Mouse (Mus musculus) limb, embryonic 15.5 days (tissue): ENCODE measurements around the gene Dennd1a. TPM values are rescaled to one million over a fixed set of nuclear protein-coding genes. Genes with fewer than 3 reads are reported as not detected.

Source experiments
- ATAC-seq: fragments of 200-750 bp; cut with Nextera tagmentation; 2 replicates; pipeline ENCODE4 v1.8.0; 2017; ENCODE audit warnings: low read depth, moderate TSS enrichment; ENCODE audit not compliant: insufficient number of reproducible peaks, low FRiP score, low TSS enrichment
- H3K27ac ChIP-seq: fragments of 300-500 bp; sonication (generic); 2 replicates; pipeline ENCODE4 v1.5.1; 2015; ENCODE audit warnings: moderate library complexity, mild to moderate bottlenecking, inconsistent platforms
- H3K27me3 ChIP-seq: fragments of 300-500 bp; sonication (generic); 2 replicates; pipeline ENCODE4 v1.6.1; 2015; ENCODE audit warnings: inconsistent platforms
- H3K36me3 ChIP-seq: fragments of 300-500 bp; sonication (generic); 2 replicates; pipeline ENCODE4 v1.6.1; 2015; ENCODE audit warnings: inconsistent platforms
- H3K4me1 ChIP-seq: fragments of 300-500 bp; sonication (generic); 2 replicates; pipeline ENCODE4 v1.6.1; 2015; ENCODE audit warnings: inconsistent platforms
- H3K4me2 ChIP-seq: fragments of 300-500 bp; sonication (generic); 2 replicates; pipeline ENCODE4 v1.6.1; 2015; ENCODE audit warnings: mild to moderate bottlenecking, inconsistent platforms
- H3K4me3 ChIP-seq: fragments of 300-500 bp; sonication (generic); 2 replicates; pipeline ENCODE4 v1.5.1; 2015; ENCODE audit warnings: mild to moderate bottlenecking, inconsistent platforms
- H3K9ac ChIP-seq: fragments of 300-500 bp; sonication (generic); 2 replicates; pipeline ENCODE4 v1.6.1; 2015; ENCODE audit warnings: inconsistent platforms
- H3K9me3 ChIP-seq: fragments of 300-500 bp; sonication (generic); 2 replicates; pipeline ENCODE4 v1.6.1; 2016; ENCODE audit warnings: inconsistent platforms
- whole genome bisulfite sequencing: fragments of 180-500 bp; shearing (Covaris S2); methylation state at CpG from one replicate; pipeline ENCODE4 v1.1.7; 2015; 5-methylcytosine and 5-hydroxymethylcytosine counted together
- polyA plus RNA-seq: library from polyadenylated mRNA; unstranded; fragments of >200 nt; fragmentation: Nextera tagmentation; extraction: Ambion mirVana; gene quantifications from 2 replicates; pipeline ENCODE4 v1.2.1, GENCODE M21; 2015

Dennd1a gene
- polyA plus RNA-seq, 1 experiment from 2014 or later = 13.0 TPM

DNA sequence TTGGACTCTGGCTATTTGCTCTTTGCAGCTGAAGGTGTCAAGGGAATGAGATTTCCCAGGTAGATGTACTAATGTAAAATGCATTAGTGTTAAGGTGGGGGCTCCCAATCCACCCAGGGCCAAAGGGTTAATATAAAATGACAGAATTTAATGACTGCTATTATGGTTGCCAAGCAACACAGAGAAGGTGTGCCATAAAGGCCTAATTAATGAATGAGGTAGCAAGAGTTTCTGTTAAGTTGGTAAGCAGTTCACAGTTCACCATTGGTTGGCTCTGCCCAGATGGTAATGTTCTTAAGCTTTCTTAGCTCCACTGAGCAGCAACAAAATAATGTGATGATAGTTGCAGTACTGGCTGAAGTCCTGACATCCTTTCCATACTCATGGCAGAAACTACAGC lies 190.9 kb downstream of the Dennd1a start:
- no peak for ATAC-seq
- no peak overlapping the region for H3K4me3 ChIP-seq
- no peaks in the 10 kb centered on the region for H3K9me3 ChIP-seq
- no peaks in the 10 kb centered on the region for H3K36me3 ChIP-seq
- H3K27me3 ChIP-seq = no peaks in the 10 kb centered on the region
- no peak overlapping the region for H3K9ac ChIP-seq
- H3K4me2 ChIP-seq = no peak overlapping the region
- peaks cover 19% of the 10 kb centered on the region for H3K4me1 ChIP-seq
- H3K27ac ChIP-seq = no peak overlapping the region

- WGBS = 57% methylated on average over 2 of the region's 2 CpGs
- no peak overlapping the region for H3K9ac ChIP-seq
- H3K4me3 ChIP-seq = no peak overlapping the region
- H3K9me3 ChIP-seq = no peaks in the 10 kb centered on the region
- H3K4me2 ChIP-seq = no peak overlapping the region
- H3K27me3 ChIP-seq = no peaks in the 10 kb centered on the region
- no peaks in the 10 kb centered on the region for H3K36me3 ChIP-seq
- peaks cover 13% of the 10 kb centered on the region; the same call in 1 of the 2 replicates for H3K4me1 ChIP-seq
- no peak overlapping the region for H3K27ac ChIP-seq
- no peak for ATAC-seq
Measured at GRCm38 (mm10) chr2:38094380-38095163, 192.6 kb downstream of the Dennd1a start.

DNA sequence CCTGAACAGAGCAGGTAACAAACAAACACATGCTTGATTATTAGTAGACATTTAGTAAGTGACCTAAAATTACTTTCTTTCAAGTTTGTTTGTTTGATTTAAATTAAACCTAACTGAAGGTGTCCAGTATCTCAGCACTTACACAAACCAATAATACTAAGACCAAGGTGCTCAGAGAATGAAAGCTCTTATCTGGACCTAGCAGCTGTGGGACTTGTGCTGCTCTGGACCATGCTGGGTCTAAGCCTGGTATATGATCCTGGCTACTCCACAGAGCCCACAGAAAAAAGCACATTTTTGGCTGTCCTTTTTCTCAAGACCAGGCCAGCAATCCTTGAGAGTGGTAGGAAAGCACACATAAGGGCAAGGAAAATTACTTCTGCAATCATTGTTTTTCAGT lies 193.2 kb downstream of the Dennd1a start:
- H3K9me3 ChIP-seq = no peaks in the 10 kb centered on the region
- ATAC-seq = no peak
- no peak overlapping the region for H3K9ac ChIP-seq
- no peak overlapping the region for H3K4me3 ChIP-seq
- no peak overlapping the region for H3K4me2 ChIP-seq
- no peaks in the 10 kb centered on the region for H3K27me3 ChIP-seq
- H3K36me3 ChIP-seq = no peaks in the 10 kb centered on the region
- H3K4me1 ChIP-seq = peaks cover 10% of the 10 kb centered on the region; the same call in 1 of the 2 replicates
- no peak overlapping the region for H3K27ac ChIP-seq

DNA sequence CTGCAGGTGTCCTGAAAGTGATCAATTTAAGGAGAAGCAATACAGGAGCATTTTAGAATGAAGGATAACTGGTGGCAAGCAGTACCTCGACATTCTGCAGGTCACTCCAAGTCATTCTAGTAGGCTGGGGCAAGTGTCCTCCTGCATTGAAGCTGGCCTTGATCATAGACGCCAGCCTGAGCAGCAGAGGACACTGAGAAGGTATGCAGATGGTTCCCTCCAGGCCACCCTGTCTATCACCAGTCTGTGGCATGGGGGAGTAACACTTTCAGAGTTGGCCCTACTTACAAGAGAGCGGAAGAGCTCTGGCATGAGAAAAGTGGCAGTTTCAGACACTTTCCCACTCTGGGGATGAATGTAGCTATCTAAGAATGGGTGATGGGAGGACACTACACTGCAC lies 193.9 kb downstream of the Dennd1a start:
- no peaks in the 10 kb centered on the region for H3K27me3 ChIP-seq
- peaks cover 10% of the 10 kb centered on the region; the same call in 1 of the 2 replicates for H3K4me1 ChIP-seq
- no peaks in the 10 kb centered on the region for H3K9me3 ChIP-seq
- no peak overlapping the region for H3K4me2 ChIP-seq
- WGBS = 73% methylated on average over 3 of the region's 3 CpGs
- H3K27ac ChIP-seq = no peak overlapping the region
- H3K4me3 ChIP-seq = no peak overlapping the region
- H3K9ac ChIP-seq = no peak overlapping the region
- no peak for ATAC-seq
- no peaks in the 10 kb centered on the region for H3K36me3 ChIP-seq

DNA sequence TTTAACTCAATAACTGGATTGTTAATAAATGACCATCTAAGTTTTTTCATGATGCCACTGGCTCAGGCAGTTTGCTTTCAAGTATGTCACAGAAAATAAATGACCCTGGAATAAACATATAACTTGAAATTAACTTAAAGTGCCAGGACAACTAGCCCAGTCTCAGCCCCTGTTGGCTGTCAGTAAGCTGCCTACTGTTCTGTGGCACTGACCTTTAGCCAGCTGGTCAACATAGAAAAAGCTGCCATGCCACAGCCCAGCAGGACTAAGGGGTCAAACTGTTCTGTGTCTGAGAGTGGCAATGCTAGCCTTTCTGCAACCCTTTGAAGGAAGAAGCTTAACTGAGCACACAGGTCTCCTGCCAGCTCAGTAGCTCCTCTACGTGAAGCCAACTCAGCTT lies 198.8 kb downstream of the Dennd1a start:
- no peaks in the 10 kb centered on the region for H3K9me3 ChIP-seq
- ATAC-seq = no peak
- H3K9ac ChIP-seq = no peak overlapping the region
- H3K4me1 ChIP-seq = no peaks in the 10 kb centered on the region; the same call in 1 of the 2 replicates
- 65% methylated on average over 1 of the region's 1 CpGs for WGBS
- H3K27ac ChIP-seq = no peak overlapping the region
- H3K4me2 ChIP-seq = no peak overlapping the region
- no peaks in the 10 kb centered on the region for H3K36me3 ChIP-seq
- H3K27me3 ChIP-seq = no peaks in the 10 kb centered on the region
- no peak overlapping the region for H3K4me3 ChIP-seq

DNA sequence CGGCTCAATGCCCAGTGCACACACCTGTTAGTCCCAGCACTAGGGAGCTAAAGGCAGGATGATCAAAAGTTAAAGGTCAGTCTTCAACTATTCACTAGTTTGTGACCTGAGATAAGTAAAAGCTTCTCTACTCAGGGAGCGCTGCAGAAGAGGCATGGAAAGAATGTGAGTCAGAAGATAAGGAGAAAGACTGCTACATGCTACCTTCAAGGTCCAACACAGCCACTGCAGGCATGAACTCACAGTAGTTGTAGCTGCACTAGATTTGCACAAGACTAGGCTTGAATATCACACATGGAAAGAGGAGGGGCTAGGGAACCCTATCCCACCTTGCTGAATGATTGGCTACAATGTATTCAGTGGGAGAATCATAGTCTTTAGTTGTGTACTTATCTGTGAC lies 202.1 kb downstream of the Dennd1a start:
- 78% methylated on average over 2 of the region's 2 CpGs for WGBS

DNA sequence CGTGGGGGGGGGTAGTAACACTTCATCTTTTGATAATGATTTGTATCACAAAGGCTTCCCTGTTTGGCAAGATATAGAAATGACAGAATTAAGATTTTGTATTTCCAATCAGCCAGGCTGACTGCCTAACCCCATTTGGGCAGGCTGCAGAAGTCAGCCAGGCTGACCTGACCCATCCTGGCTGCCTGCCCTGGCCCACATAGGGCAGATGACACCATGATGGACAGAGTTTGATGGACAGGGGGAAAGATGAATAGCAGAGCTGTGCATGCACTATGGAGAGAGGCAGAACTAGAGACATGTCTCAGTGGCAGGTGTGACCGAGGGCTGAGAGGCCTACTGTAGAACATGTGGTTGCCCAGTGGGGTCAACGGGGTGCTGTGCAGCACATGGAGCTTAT lies 203.9 kb downstream of the Dennd1a start:
- Histone ChIP-seq H3K27ac (no peak overlapping the region), H3K27me3 (no peaks in the 10 kb centered on the region), H3K9me3 (no peaks in the 10 kb centered on the region), H3K4me2 (no peak overlapping the region), H3K36me3 (no peaks in the 10 kb centered on the region), H3K4me1 (no peaks in the 10 kb centered on the region), H3K9ac (no peak overlapping the region), H3K4me3 (no peak overlapping the region)
- WGBS = 71% methylated on average over 3 of the region's 3 CpGs
- no peak for ATAC-seq

More for the DNA sequence above, 202.1 kb downstream of the Dennd1a start:
- Histone ChIP-seq H3K4me1 (no peaks in the 10 kb centered on the region), H3K27me3 (no peaks in the 10 kb centered on the region), H3K9ac (no peak overlapping the region), H3K36me3 (no peaks in the 10 kb centered on the region), H3K4me2 (no peak overlapping the region), H3K27ac (no peak overlapping the region), H3K4me3 (no peak overlapping the region), H3K9me3 (no peaks in the 10 kb centered on the region)
- no peak for ATAC-seq

- Histone ChIP-seq H3K9ac (no peak overlapping the region), H3K27ac (no peak overlapping the region), H3K9me3 (no peaks in the 10 kb centered on the region), H3K27me3 (no peaks in the 10 kb centered on the region), H3K4me3 (no peak overlapping the region), H3K4me2 (no peak overlapping the region), H3K4me1 (no peaks in the 10 kb centered on the region), H3K36me3 (no peaks in the 10 kb centered on the region)
- no peak for ATAC-seq
- 12% methylated on average over 2 of the region's 2 CpGs for WGBS
Measured at GRCm38 (mm10) chr2:38074495-38074894, 212.7 kb downstream of the Dennd1a start.

DNA sequence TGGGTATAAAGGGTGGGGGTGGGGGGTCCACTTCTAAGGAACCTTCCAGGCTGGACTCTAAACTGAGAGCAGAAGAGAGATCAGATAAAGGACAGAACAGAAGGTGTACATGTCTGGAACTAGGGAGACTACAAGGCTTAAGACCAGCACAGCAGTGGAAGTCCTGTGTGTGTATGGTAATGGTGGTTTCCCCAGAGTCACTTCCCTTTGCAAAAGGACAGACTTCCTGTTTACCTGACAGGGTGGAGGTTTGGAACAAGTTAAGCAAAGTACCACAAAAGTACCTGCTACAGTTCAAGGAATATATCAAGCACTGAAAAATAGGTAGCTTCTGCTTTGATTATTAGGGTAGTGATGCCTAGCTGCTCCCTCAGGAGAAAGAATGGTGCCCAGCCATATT lies 215.1 kb downstream of the Dennd1a start:
- H3K4me1 ChIP-seq = peaks cover 13% of the 10 kb centered on the region
- no peak for ATAC-seq

GRCm38 (mm10) chr2:38068171-38068572 lies 219.0 kb downstream of the Dennd1a start:
- WGBS = 15% methylated on average over 2 of the region's 2 CpGs
- H3K36me3 ChIP-seq = no peaks in the 10 kb centered on the region
- H3K9me3 ChIP-seq = no peaks in the 10 kb centered on the region
- peaks cover 20% of the 10 kb centered on the region for H3K4me1 ChIP-seq
- no peaks in the 10 kb centered on the region for H3K27me3 ChIP-seq
- no peak overlapping the region for H3K4me3 ChIP-seq
- no peak overlapping the region for H3K9ac ChIP-seq
- no peak overlapping the region for H3K4me2 ChIP-seq
- H3K27ac ChIP-seq = no peak overlapping the region
- no peak for ATAC-seq

More for the DNA sequence above, 215.1 kb downstream of the Dennd1a start:
- H3K36me3 ChIP-seq = no peaks in the 10 kb centered on the region
- H3K27ac ChIP-seq = no peak overlapping the region
- no peak overlapping the region for H3K9ac ChIP-seq
- H3K4me3 ChIP-seq = no peak overlapping the region
- H3K4me2 ChIP-seq = no peak overlapping the region
- no peaks in the 10 kb centered on the region for H3K27me3 ChIP-seq
- H3K9me3 ChIP-seq = no peaks in the 10 kb centered on the region

- no peak overlapping the region for H3K9ac ChIP-seq
- H3K4me2 ChIP-seq = no peak overlapping the region
- no peaks in the 10 kb centered on the region for H3K36me3 ChIP-seq
- no peaks in the 10 kb centered on the region for H3K27me3 ChIP-seq
- H3K27ac ChIP-seq = no peak overlapping the region
- no peaks in the 10 kb centered on the region for H3K9me3 ChIP-seq
- peaks cover 20% of the 10 kb centered on the region for H3K4me1 ChIP-seq
- no peak for ATAC-seq
- no peak overlapping the region for H3K4me3 ChIP-seq
- 74% methylated on average over 1 of the region's 1 CpGs for WGBS
Measured at GRCm38 (mm10) chr2:38065914-38066313, 221.3 kb downstream of the Dennd1a start.

DNA sequence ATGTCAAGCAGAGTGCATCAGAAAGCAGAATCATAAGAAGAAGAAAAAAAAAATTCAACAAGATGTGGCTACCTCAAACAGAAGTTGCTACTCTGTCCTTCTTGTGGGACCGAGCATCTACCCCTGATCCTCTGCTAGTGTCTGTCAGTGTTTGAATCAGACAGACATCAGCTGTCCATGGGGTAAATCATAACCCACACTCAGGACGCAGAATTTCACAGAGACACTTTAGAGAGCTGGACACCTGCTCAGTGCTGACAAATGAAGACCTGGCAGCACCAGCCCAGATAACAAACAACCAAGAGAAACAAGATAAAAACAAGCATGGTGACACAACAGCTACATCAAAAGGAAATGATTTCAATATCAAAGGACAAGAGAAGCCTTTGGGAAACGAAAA lies 222.9 kb downstream of the Dennd1a start:
- WGBS = 58% methylated on average over 3 of the region's 3 CpGs
- H3K4me2 ChIP-seq = no peak overlapping the region
- no peak overlapping the region for H3K4me3 ChIP-seq
- no peaks in the 10 kb centered on the region for H3K36me3 ChIP-seq
- no peak overlapping the region for H3K9ac ChIP-seq
- H3K27me3 ChIP-seq = no peaks in the 10 kb centered on the region
- H3K9me3 ChIP-seq = no peaks in the 10 kb centered on the region
- no peak overlapping the region for H3K27ac ChIP-seq
- no peak for ATAC-seq
- H3K4me1 ChIP-seq = peaks cover 20% of the 10 kb centered on the region

GRCm38 (mm10) chr2:38062156-38062555 lies 225.0 kb downstream of the Dennd1a start:
- 63% methylated on average over 1 of the region's 1 CpGs for WGBS
- no peak overlapping the region for H3K27ac ChIP-seq
- ATAC-seq = no peak
- no peak overlapping the region for H3K9ac ChIP-seq
- H3K4me3 ChIP-seq = no peak overlapping the region
- H3K27me3 ChIP-seq = no peaks in the 10 kb centered on the region
- no peak overlapping the region for H3K4me2 ChIP-seq
- H3K4me1 ChIP-seq = peaks cover 8% of the 10 kb centered on the region
- no peaks in the 10 kb centered on the region for H3K9me3 ChIP-seq
- no peaks in the 10 kb centered on the region for H3K36me3 ChIP-seq
